Mouse (Mus musculus) MEL (cell line): Measurements from ENCODE around the gene Hinfp. TPM values are rescaled to one million over a fixed set of nuclear protein-coding genes. Genes with fewer than 3 reads are reported as not detected.
A peak's percentile ranks its signal among the peaks of the same experiment; 100 is the strongest.

Experiments used
- DNase-seq: peaks from one replicate; pipeline ENCODE4 v3.0.0; 2011; ENCODE audit warnings: low read depth, low spot score
- H3K27ac ChIP-seq: 2 replicates; pipeline ENCODE4 v1.5.1; 2012; ENCODE audit warnings: low read depth, mild to moderate bottlenecking, control low read depth, low read length, moderate library complexity; ENCODE audit not compliant: control insufficient read depth
- H3K27me3 ChIP-seq, 2 experiments: fragments of 150-350 bp in 1 of 2; sonication (generic) in 1 of 2; 2 replicates each; pipeline ENCODE4 v1.6.1; 2012; ENCODE audit warnings: low read length in 2 of 2, mild to moderate bottlenecking in 2 of 2, improper control_type of control experiment in 1 of 2, moderate library complexity in 1 of 2; ENCODE audit not compliant: insufficient read depth in 2 of 2, control insufficient read depth in 1 of 2
- H3K36me3 ChIP-seq, 2 experiments: 2 replicates each; pipeline ENCODE4 v1.6.1; 2012 to 2014; ENCODE audit warnings: low read length in 2 of 2, improper control_type of control experiment in 1 of 2, inconsistent platforms in 1 of 2, mild to moderate bottlenecking in 1 of 2; ENCODE audit not compliant: insufficient read depth in 2 of 2, control insufficient read depth in 1 of 2
- H3K4me1 ChIP-seq, 2 experiments: fragments of 150-350 bp in 1 of 2; sonication (generic) in 1 of 2; 2 replicates each; pipeline ENCODE4 v1.6.1; 2012; ENCODE audit warnings: low read length in 2 of 2, improper control_type of control experiment in 1 of 2, mild to moderate bottlenecking in 1 of 2; ENCODE audit not compliant: insufficient read depth in 2 of 2, control insufficient read depth in 1 of 2
- H3K4me3 ChIP-seq, 2 experiments: fragments of 150-350 bp in 1 of 2; sonication (generic) in 1 of 2; 2 replicates each; pipeline ENCODE4 v1.5.1; 2012; ENCODE audit warnings: low read depth in 2 of 2, low read length in 2 of 2, mild to moderate bottlenecking in 2 of 2, moderate library complexity in 2 of 2, control low read depth in 1 of 2, improper control_type of control experiment in 1 of 2; ENCODE audit not compliant: control insufficient read depth in 1 of 2, insufficient read depth in 1 of 2
- H3K79me2 ChIP-seq: 2 replicates; pipeline ENCODE4 v1.6.1; 2012; ENCODE audit warnings: mild to moderate bottlenecking, low read length, moderate library complexity; ENCODE audit not compliant: control insufficient read depth, poor library complexity, insufficient read depth
- H3K9ac ChIP-seq: 2 replicates; pipeline ENCODE4 v1.6.1; 2012; ENCODE audit warnings: low read depth, mild to moderate bottlenecking, control low read depth, low read length, moderate library complexity; ENCODE audit not compliant: control insufficient read depth, poor library complexity, severe bottlenecking
- H3K9me3 ChIP-seq: fragments of 150-350 bp; sonication (generic); replicated peaks from 2 replicates; pipeline ENCODE4 v1.6.1; 2012; ENCODE audit warnings: mild to moderate bottlenecking, low read length, improper control_type of control experiment, moderate library complexity; ENCODE audit not compliant: insufficient read depth
- BHLHE40 ChIP-seq: IDR thresholded peaks from 2 replicates; pipeline ENCODE4 v1.6.1; 2012; ENCODE audit warnings: low read depth, mild to moderate bottlenecking, inconsistent platforms, low read length, improper control_type of control experiment, borderline replicate concordance
- CHD1 ChIP-seq: IDR thresholded peaks from 2 replicates; pipeline ENCODE4 v1.6.1; 2012; ENCODE audit warnings: low read depth, mild to moderate bottlenecking, inconsistent platforms, low read length, improper control_type of control experiment
- CHD2 ChIP-seq: IDR thresholded peaks from 2 replicates; pipeline ENCODE4 v1.6.1; 2011; ENCODE audit warnings: low read length, improper control_type of control experiment
- CTCF ChIP-seq, 3 experiments: IDR thresholded peaks in 2 of 3; conservative IDR thresholded peaks in 1 of 3; 2 replicates each; pipeline ENCODE4 v1.5.1; 2011 to 2012; ENCODE audit warnings: low read length in 3 of 3, low read depth in 2 of 3, mild to moderate bottlenecking in 2 of 3, improper control_type of control experiment in 1 of 3, inconsistent platforms in 1 of 3, mixed read lengths in 1 of 3, moderate library complexity in 1 of 3; ENCODE audit not compliant: control insufficient read depth in 1 of 3, insufficient read depth in 1 of 3, poor library complexity in 1 of 3, severe bottlenecking in 1 of 3
- E2F4 ChIP-seq: IDR thresholded peaks from 2 replicates; pipeline ENCODE4 v1.6.1; 2011; ENCODE audit warnings: low read depth, low read length, improper control_type of control experiment, borderline replicate concordance
- ELF1 ChIP-seq: IDR thresholded peaks from 2 replicates; pipeline ENCODE4 v1.6.1; 2014; ENCODE audit warnings: low read depth, mild to moderate bottlenecking, inconsistent platforms, low read length, improper control_type of control experiment, moderate library complexity
- EP300 ChIP-seq, 2 experiments: IDR thresholded peaks; 2 replicates each; pipeline ENCODE4 v1.6.1; 2011; ENCODE audit warnings: improper control_type of control experiment in 2 of 2, low read length in 2 of 2, low read depth in 1 of 2, mild to moderate bottlenecking in 1 of 2
- ETS1 ChIP-seq: IDR thresholded peaks from 2 replicates; pipeline ENCODE4 v1.6.1; 2012; ENCODE audit warnings: low read depth, mild to moderate bottlenecking, inconsistent platforms, low read length, improper control_type of control experiment, moderate library complexity
- GABPA ChIP-seq: IDR thresholded peaks from 2 replicates; pipeline ENCODE4 v1.6.1; 2012; ENCODE audit warnings: low read depth, mild to moderate bottlenecking, inconsistent platforms, low read length, improper control_type of control experiment, moderate library complexity
- HCFC1 ChIP-seq: IDR thresholded peaks from 2 replicates; pipeline ENCODE4 v1.6.1; 2012; ENCODE audit warnings: low read depth, mild to moderate bottlenecking, inconsistent platforms, low read length, improper control_type of control experiment, moderate library complexity
- JUND ChIP-seq: IDR thresholded peaks from 2 replicates; pipeline ENCODE4 v1.6.1; 2011; ENCODE audit warnings: low read depth, mild to moderate bottlenecking, improper control_type of control experiment, low read length
- KAT2A ChIP-seq: conservative IDR thresholded peaks from 2 replicates; pipeline ENCODE4 v1.6.1; 2012; ENCODE audit warnings: low read depth, low read length, improper control_type of control experiment, inconsistent platforms
- MAFK ChIP-seq: IDR thresholded peaks from 2 replicates; pipeline ENCODE4 v1.6.1; 2011; ENCODE audit warnings: low read depth, mild to moderate bottlenecking, low read length, improper control_type of control experiment, borderline replicate concordance
- MAX ChIP-seq: IDR thresholded peaks from 2 replicates; pipeline ENCODE4 v1.6.1; 2011; ENCODE audit warnings: low read length, improper control_type of control experiment
- MAZ ChIP-seq: IDR thresholded peaks from 2 replicates; pipeline ENCODE4 v1.6.1; 2012; ENCODE audit warnings: low read depth, mild to moderate bottlenecking, inconsistent platforms, low read length, improper control_type of control experiment
- MEF2A ChIP-seq: IDR thresholded peaks from 2 replicates; pipeline ENCODE4 v1.6.1; 2014; ENCODE audit warnings: low read depth, mild to moderate bottlenecking, inconsistent platforms, low read length, improper control_type of control experiment; ENCODE audit not compliant: poor library complexity, insufficient replicate concordance, severe bottlenecking; ENCODE audit errors: extremely low read depth
- MYB ChIP-seq: IDR thresholded peaks from 2 replicates; pipeline ENCODE4 v1.6.1; 2011; ENCODE audit warnings: mild to moderate bottlenecking, low read depth, low read length, improper control_type of control experiment
- MYC ChIP-seq: IDR thresholded peaks from 2 replicates; pipeline ENCODE4 v1.6.1; 2011; ENCODE audit warnings: low read depth, mild to moderate bottlenecking, low read length, improper control_type of control experiment, moderate library complexity
- NRF1 ChIP-seq: IDR thresholded peaks from 2 replicates; pipeline ENCODE4 v1.6.1; 2014; ENCODE audit warnings: low read depth, mild to moderate bottlenecking, inconsistent platforms, low read length, improper control_type of control experiment, moderate library complexity; ENCODE audit not compliant: poor library complexity, insufficient read depth, severe bottlenecking
- POLR2A ChIP-seq, 2 experiments: IDR thresholded peaks; 2 replicates each; pipeline ENCODE4 v1.6.1; 2011 to 2012; ENCODE audit warnings: low read length in 2 of 2, mild to moderate bottlenecking in 2 of 2, control low read depth in 1 of 2, improper control_type of control experiment in 1 of 2, low read depth in 1 of 2, moderate library complexity in 1 of 2; ENCODE audit not compliant: control insufficient read depth in 1 of 2, insufficient read depth in 1 of 2, poor library complexity in 1 of 2
- POLR2AphosphoS2 ChIP-seq: IDR thresholded peaks from 2 replicates; pipeline ENCODE4 v1.6.1; 2011; ENCODE audit warnings: low read length, improper control_type of control experiment
- POLR2AphosphoS5 ChIP-seq: IDR thresholded peaks from 2 replicates; pipeline ENCODE4 v1.6.1; 2012; ENCODE audit warnings: low read depth, borderline replicate concordance, mild to moderate bottlenecking, inconsistent platforms, low read length, moderate library complexity, mixed read lengths
- RAD21 ChIP-seq: IDR thresholded peaks from 2 replicates; pipeline ENCODE4 v1.6.1; 2011; ENCODE audit warnings: mild to moderate bottlenecking, low read depth, low read length, improper control_type of control experiment
- RCOR1 ChIP-seq: IDR thresholded peaks from 2 replicates; pipeline ENCODE4 v1.6.1; 2012; ENCODE audit warnings: low read depth, mild to moderate bottlenecking, inconsistent platforms, low read length, improper control_type of control experiment
- SIN3A ChIP-seq: IDR thresholded peaks from 2 replicates; pipeline ENCODE4 v1.6.1; 2012; ENCODE audit warnings: low read length, improper control_type of control experiment, inconsistent platforms
- SMC3 ChIP-seq: IDR thresholded peaks from 2 replicates; pipeline ENCODE4 v1.6.1; 2011; ENCODE audit warnings: low read depth, low read length, improper control_type of control experiment
- TAL1 ChIP-seq: IDR thresholded peaks from 2 replicates; pipeline ENCODE4 v1.6.1; 2012; ENCODE audit warnings: mild to moderate bottlenecking, inconsistent platforms, low read length, moderate library complexity, mixed read lengths
- TBP ChIP-seq: IDR thresholded peaks from 2 replicates; pipeline ENCODE4 v1.8.0; 2011; ENCODE audit warnings: low read depth, low read length, improper control_type of control experiment
- TCF12 ChIP-seq: IDR thresholded peaks from 2 replicates; pipeline ENCODE4 v1.6.1; 2014; ENCODE audit warnings: low read depth, mild to moderate bottlenecking, inconsistent platforms, low read length, improper control_type of control experiment, moderate library complexity
- USF1 ChIP-seq: IDR thresholded peaks from 2 replicates; pipeline ENCODE4 v1.6.1; 2014; ENCODE audit warnings: low read depth, mild to moderate bottlenecking, inconsistent platforms, low read length, improper control_type of control experiment, moderate library complexity
- USF2 ChIP-seq, 2 experiments: IDR thresholded peaks; 2 replicates each; pipeline ENCODE4 v1.6.1; 2011 to 2012; ENCODE audit warnings: improper control_type of control experiment in 2 of 2, low read length in 2 of 2, borderline replicate concordance in 1 of 2, inconsistent platforms in 1 of 2, low read depth in 1 of 2, mild to moderate bottlenecking in 1 of 2; ENCODE audit not compliant: insufficient read depth in 1 of 2
- ZC3H11A ChIP-seq: IDR thresholded peaks from 2 replicates; pipeline ENCODE4 v1.6.1; 2012; ENCODE audit warnings: low read depth, mild to moderate bottlenecking, inconsistent platforms, low read length, improper control_type of control experiment
- ZKSCAN1 ChIP-seq: IDR thresholded peaks from 2 replicates; pipeline ENCODE4 v1.6.1; 2012; ENCODE audit warnings: low read depth, mild to moderate bottlenecking, inconsistent platforms, low read length, improper control_type of control experiment, moderate library complexity
- ZMIZ1 ChIP-seq: IDR thresholded peaks from 2 replicates; pipeline ENCODE4 v1.6.1; 2012; ENCODE audit warnings: low read depth, mild to moderate bottlenecking, inconsistent platforms, low read length, improper control_type of control experiment, moderate library complexity
- ZNF384 ChIP-seq: IDR thresholded peaks from 2 replicates; pipeline ENCODE4 v1.6.1; 2012; ENCODE audit warnings: low read depth, mild to moderate bottlenecking, inconsistent platforms, low read length, improper control_type of control experiment
- polyA plus RNA-seq, 2 experiments: library from polyadenylated mRNA; stranded (reverse) in 1 of 2; unstranded in 1 of 2; fragments of >175 nt in 1 of 2; fragments of >200 nt in 1 of 2; gene quantifications; 2 replicates each; pipeline versions ENCODE4 v1.2.1 to v1.2.4; 2012; ENCODE audit warnings: low replicate concordance in 2 of 2, low read depth in 1 of 2; ENCODE audit not compliant: insufficient read length in 2 of 2, insufficient read depth in 1 of 2, missing spikeins in 1 of 2
- total RNA-seq: library from RNA; depleted of rRNA; stranded (reverse); fragments of 300-350 nt; gene quantifications from 2 replicates; pipeline ENCODE4 v1.2.3, GENCODE M21; 2012

Gene Hinfp
- total and polyA plus RNA-seq, 3 experiments, result 16.4 to 31.3 TPM; not detected in 1

DNA sequence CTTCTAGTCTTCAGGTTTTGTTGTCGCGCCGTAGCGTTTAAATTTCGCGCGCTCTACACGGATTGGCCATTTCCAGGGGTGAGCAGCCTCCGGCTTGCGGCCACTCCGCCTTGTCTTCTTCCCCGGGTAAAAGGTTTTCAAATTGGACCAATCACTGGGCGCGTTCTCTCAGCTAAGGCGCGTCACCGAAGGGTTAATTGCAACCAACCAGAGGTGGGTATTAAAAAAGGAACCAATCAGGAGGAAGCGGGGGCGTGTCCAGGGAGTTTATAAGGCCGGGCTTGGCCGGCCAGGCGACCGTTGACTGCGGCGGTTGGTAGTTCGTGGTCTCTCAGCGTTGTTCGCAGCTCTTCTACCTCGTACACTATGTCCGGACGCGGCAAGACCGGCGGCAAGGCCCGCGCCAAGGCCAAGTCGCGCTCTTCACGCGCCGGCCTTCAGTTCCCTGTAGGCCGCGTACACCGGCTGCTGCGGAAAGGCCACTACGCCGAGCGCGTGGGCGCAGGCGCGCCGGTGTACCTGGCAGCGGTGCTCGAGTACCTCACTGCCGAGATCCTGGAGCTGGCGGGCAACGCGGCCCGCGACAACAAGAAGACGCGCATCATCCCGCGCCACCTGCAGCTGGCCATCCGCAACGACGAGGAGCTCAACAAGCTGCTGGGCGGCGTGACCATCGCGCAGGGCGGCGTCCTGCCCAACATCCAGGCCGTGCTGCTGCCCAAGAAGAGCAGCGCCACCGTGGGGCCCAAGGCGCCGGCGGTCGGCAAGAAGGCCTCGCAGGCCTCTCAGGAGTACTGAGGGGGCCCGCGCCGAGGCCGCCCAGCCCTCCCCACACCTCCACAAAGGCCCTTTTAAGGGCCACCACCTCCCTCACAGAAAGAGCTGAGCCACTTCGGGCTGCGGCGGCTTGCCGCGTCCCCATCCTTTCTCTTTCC, 29.2 kb upstream of the Hinfp start, which contains the start of gene H2afx:
H2afx (plus strand) TSS at position 299 of the 935 bp plus-strand sequence.
- Histone ChIP-seq H3K9me3 (no peaks in the 10 kb centered on the region), H3K36me3 (peaks cover 0 to 6% of the 10 kb centered on the region in 2 experiments; a peak in 3 of 4 replicates), H3K4me1 (peaks cover 0 to 3% of the 10 kb centered on the region in 2 experiments; a peak in 1 of 4 replicates)
- peak; percentile 74; the same call in 1 of the 2 replicates for TF ChIP-seq HCFC1
- peak; percentile 62 for TF ChIP-seq TCF12
- TF ChIP-seq ZC3H11A, result no peak
- no peak for TF ChIP-seq GABPA
- TF ChIP-seq MYC, result peak; percentile 50; the same call in 1 of the 2 replicates
- TF ChIP-seq MAFK, result no peak
- TF ChIP-seq MAZ, result no peak
- peak; percentile 100 for TF ChIP-seq ZMIZ1
- TF ChIP-seq ZKSCAN1, result no peak
- peak; percentile 100 for TF ChIP-seq E2F4
- peak; percentile 33; the same call in 1 of the 2 replicates for TF ChIP-seq MAX
- peak; percentile 99 for TF ChIP-seq TBP
- peak; percentile 100 for TF ChIP-seq POLR2A (IDR thresholded peaks at IDR 0.05; ENCODE audit: control insufficient read depth in 1 of 2, insufficient read depth in 1 of 2, low read depth in 1 of 2, low read length in 2 of 2, poor library complexity in 1 of 2)
- no peak for TF ChIP-seq JUND
- TF ChIP-seq SMC3, result no peak
- TF ChIP-seq NRF1, result no peak
- peak in 1 of 2 experiments; percentile 71; a peak in 1 of 4 replicates for TF ChIP-seq EP300 (IDR thresholded peaks at IDR 0.05; ENCODE audit: low read depth in 1 of 2, low read length in 2 of 2)
- TF ChIP-seq POLR2AphosphoS2, result peak; percentile 100
- TF ChIP-seq ELF1, result no peak
- TF ChIP-seq USF1, result no peak
- TF ChIP-seq POLR2AphosphoS5, result peak; percentile 96
- TF ChIP-seq KAT2A, result no peak
- TF ChIP-seq CHD1, result no peak; the same call in none of the 2 replicates
- no peak for TF ChIP-seq MEF2A
- peak; percentile 99 for TF ChIP-seq MYB
- TF ChIP-seq SIN3A, result peak; percentile 87; the same call in 1 of the 2 replicates
- TF ChIP-seq ETS1, result no peak; the same call in 1 of the 2 replicates
- no peak for TF ChIP-seq RAD21
- TF ChIP-seq CHD2, result no peak
- no peak for TF ChIP-seq RCOR1
- no peak for TF ChIP-seq BHLHE40
- TF ChIP-seq CTCF (IDR thresholded peaks at IDR 0.05 in 2 of 3, conservative IDR thresholded peaks at IDR 0.05 in 1 of 3; ENCODE audit: control insufficient read depth in 1 of 3, insufficient read depth in 1 of 3, low read depth in 2 of 3, low read length in 3 of 3, poor library complexity in 1 of 3, severe bottlenecking in 1 of 3), result peak in 1 of 3 experiments; percentile 27; a peak in 1 of 6 replicates
- TF ChIP-seq USF2 (IDR thresholded peaks at IDR 0.05; ENCODE audit: borderline replicate concordance in 1 of 2, insufficient read depth in 1 of 2, low read depth in 1 of 2, low read length in 2 of 2), result no peak
- TF ChIP-seq ZNF384, result no peak
- no peak for TF ChIP-seq TAL1

More for the DNA sequence above, 29.2 kb upstream of the Hinfp start, which contains the start of gene H2afx:
- Histone ChIP-seq H3K9ac (peak within 1 kb of the TSS; percentile 99), H3K4me3 (peak within 1 kb of the TSS; percentile 55 to 86), H3K27me3 (no peaks in the 10 kb centered on the region), H3K79me2 (peaks cover 24% of the 10 kb centered on the region), H3K27ac (peak within 1 kb of the TSS; percentile 93)
- DNase-seq, result peak; percentile 100
